Mouse (Mus musculus): ENCODE results near the gene Tbc1d22a.
"Not testable (repeated sequence)": the region's sequence is repeated elsewhere in the genome, so short reads cannot be mapped to it uniquely, and the experiment has no call there.

The Tbc1d22a gene

DNA sequence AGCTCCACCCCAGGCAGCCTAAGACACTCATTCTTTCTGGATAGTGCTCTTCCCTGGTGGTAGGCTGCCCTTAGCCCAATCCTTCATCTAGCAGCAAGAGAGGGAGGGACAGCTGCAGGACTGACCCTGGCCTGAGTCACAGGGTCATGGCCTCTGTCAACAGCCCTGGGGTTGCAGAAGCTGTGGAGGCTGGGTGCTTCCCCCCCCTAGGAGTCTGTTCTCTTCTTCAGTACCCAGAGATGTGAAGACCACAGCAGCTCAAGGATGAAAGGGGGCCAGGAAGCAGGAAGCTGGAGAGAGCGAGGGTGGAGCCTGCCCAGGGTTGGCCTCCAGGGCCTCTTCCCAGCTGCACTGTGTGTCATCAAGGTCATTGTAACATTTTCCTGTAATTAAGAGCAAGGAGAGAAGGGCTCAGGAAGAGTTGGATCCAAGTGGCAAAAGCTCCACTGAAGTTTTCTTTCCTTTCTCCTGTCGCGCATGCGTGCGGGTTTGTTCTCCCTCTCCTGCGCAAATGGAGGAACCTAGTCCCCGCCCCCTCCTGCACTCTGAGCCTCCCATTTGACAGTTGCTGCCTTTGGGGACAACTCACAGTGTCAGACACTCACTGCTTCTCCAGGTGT is 10.2 kb upstream of the Tbc1d22a start:
- no peak for DNase-seq

- peak; percentile 66 to 78 for DNase-seq
Observed at GRCm38 (mm10) chr15:86205300-86205699, 9.0 kb upstream of the Tbc1d22a start.

- peak; percentile 70 to 74 for DNase-seq
Observed at GRCm38 (mm10) chr15:86206385-86206784, 7.9 kb upstream of the Tbc1d22a start.

GRCm38 (mm10) chr15:86212193-86212592 is 2.1 kb upstream of the Tbc1d22a start:
- DNase-seq = not testable (repeated sequence)

- DNase-seq = no peak
Observed at GRCm38 (mm10) chr15:86214549-86215201, 416 bp downstream of the Tbc1d22a start.

DNA sequence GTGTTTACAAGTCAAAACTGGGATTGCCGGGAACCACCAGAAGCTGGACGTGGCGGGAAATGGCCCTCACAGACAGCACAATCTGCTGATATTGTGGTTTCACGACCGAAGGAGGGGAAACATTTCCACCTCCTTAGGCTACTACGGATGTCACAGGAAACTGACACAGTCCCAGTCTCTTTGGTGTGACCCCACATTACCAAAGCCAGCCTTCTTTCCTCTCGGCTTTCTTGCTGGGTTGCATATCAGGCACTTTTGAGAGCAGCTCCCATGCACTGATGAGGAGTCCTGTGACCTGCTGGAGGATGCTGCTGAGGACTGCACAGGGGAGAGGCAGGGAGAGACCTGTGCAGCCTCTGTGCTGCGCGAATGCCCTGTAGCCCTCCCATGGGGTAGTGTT is 2.4 kb downstream of the Tbc1d22a start:
- not testable (repeated sequence) for DNase-seq

GRCm38 (mm10) chr15:86219534-86220228 is 5.4 kb downstream of the Tbc1d22a start:
- peak in 1 of 2 experiments; percentile 12 for DNase-seq

GRCm38 (mm10) chr15:86220229-86220630 is 6.0 kb downstream of the Tbc1d22a start:
- no peak for DNase-seq

DNA sequence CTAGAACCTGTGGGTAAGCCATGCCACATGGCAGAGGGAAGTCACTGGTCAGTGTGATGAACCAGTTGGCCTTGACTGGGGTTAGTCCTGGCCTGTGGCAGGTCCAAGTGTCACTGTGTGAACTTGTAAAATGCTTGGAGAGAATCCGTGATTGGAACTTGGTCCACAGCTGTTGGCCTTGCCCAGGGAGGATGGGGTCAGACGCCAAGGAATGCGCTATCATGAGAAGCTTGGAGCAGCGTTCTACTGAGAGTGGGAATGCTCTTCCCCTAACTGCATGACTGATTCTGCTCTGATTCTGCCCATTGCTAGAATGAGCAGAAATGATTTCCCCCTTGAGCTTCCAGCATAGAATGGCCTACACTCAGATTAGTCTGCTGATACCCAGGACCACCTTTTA is 6.5 kb downstream of the Tbc1d22a start:
- DNase-seq = no peak

DNA sequence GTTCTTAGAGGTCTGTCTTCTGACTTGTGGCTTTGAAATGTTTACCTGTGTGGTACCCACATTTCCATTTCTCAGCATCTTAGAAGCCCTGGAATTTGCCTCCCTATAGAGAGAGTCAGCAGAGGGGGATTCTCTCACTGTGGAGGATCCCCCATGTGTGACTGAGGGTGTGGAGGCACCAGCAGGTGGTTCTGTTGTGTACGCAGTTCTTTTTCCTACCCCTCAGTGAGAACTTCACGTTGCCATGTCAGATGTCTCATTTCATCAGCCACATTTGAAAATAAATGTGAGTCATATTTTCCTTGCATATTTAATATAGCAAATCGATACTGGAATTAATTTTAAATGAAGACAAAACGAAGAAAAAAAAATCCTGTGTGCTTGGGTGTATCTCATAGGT is 7.1 kb downstream of the Tbc1d22a start:
- DNase-seq = no peak

DNA sequence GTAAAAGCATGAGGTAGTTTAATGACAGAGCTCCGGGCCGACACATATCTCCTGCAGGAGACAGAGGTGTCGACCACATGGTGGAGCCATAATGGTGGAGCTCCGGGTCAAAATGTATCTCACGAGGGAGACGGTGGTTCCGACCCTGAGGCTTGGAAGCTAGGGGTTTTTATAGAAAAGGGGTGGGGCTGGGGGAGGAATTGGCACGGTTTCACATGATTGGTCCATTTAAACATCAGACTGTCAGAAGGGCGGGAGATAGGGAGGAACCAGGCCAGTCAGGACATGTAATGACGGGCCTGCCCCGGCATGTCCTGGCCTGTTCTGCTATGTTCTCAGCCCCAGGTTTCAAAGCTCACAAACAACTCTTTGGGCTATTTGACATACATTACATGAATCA is 7.6 kb downstream of the Tbc1d22a start:
- DNase-seq = peak in 1 of 2 experiments; percentile 1

DNA sequence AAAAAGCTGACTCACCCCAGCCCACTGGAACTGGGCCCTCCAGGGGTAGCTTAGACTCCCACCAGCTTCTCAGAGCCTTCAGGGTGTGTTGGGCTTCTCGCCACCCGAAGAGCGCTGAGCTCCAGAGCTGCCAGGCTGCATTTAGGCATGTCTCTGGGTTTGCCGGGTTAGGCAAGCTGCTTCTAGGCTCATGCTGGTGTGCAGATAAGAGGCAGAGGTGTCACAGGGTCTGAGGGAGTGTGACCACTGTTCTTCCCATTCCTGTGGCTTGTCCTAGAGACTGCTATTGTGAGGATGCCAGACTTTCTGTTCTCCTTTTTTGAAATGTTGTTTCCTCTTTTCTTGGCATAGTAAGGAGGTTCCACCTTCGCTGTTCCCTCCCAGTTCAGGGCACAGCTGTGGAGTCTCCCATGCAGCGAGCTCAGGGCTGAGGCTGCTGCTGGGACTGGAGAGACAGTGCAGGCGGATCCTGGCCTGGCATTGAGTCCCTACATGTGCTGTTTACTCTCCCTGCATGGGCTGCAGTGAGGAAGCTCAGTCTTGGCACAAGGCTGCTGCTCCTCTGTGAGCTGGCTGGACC is 10.8 kb downstream of the Tbc1d22a start:
- DNase-seq = peak in 1 of 2 experiments; percentile 54

DNA sequence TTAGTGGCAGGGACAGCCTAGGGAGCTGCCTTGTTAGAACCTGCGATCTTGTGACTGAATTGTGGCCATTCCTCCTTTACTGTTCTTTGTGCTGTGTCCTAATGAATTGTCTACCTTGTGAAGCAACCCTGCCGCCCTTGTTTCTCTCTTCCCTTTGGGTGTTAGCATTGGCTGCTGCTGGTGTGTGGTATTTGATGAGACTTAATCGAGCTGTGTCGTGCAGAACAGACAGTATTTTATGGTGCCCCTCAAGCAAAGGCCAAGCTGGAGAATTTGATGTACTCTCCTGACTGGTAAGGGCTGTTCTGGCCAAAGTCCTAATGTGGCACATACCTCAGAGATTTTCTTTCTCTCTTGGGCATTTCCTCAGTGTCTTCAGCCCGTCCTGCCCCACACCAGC is 12.0 kb downstream of the Tbc1d22a start:
- DNase-seq = no peak

DNA sequence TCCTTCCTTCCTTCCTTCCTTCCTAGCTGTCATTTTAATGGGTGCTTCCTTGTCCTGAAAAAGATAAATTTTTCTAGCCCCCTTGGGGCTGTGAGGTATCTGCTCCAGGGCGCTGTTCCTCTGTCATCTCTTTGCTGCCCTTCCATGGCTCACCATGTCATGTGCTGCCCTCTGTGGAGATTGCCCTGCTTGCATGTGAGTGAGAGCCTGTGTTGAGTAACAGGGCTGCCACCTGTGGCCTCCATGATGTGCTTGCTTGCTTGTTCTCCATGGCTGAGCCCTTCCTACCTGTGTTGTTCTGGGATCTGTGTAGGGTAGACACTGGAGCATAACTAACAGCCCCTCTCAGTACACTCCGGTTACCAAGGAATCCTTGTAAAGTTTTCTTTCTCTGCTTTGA is 12.7 kb downstream of the Tbc1d22a start:
- DNase-seq = peak in 1 of 2 experiments; percentile 18

GRCm38 (mm10) chr15:86228186-86228585 is 13.9 kb downstream of the Tbc1d22a start:
- peak; percentile 75 to 80 for DNase-seq

DNA sequence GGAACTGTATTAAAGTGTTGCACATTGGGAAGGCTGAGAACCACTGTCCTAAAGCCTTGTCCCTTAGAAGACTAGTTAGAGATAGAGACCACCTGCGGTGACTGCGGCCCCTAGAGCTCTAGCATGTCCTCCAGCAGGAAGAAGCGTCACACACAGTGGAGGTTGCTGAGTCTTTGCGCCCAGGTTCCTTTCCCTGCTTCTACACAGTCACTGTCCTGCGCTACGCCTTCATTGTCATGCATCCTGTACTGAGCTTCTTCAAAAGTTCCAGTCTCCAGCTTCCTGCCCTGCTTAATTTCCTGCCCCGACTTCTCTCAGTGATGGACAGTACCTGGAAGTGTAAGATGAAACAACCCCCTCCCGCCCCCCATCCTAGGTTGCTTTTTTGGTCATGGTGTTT is 14.8 kb downstream of the Tbc1d22a start:
- peak in 1 of 2 experiments; percentile 26 for DNase-seq

DNA sequence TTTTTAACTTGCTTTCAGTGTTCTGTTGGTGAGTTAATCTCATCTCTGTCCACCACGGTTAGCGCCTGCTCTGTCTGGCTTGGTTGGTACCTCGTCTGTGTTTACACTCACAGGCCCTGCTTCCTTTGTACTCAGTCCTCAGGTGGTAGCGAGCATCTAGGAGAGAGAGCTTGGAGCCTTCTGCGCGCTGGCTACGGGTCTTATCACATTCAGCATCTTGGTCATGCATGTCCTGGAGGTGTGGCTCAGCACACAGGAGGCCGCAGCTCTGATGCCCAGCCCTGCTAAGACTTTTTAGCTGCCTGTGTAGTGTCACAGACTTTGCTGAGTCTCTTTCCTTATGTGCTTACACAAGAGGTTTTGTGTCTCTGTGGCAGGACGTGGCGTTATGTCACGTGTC is 15.4 kb downstream of the Tbc1d22a start:
- DNase-seq = peak in 1 of 2 experiments; percentile 1

DNA sequence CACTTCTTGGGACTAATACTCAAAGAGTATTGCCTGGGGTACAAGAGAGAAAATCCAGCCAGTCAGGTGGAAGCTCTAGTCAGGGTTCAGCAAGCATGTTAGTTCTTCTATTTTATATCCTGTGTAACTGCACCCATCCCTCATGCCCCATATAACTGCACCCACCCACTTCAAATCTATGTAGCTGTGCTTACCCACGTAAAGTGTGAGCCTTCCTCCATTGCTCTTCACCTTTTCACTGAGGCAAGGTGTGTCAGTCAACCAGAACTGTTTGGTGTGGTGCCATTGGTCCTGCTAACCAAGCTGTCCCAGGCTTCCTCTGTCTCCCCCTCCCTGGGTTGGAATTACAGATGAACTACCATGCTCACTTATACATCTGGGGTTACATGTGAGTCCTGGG is 16.9 kb downstream of the Tbc1d22a start:
- DNase-seq = peak in 1 of 2 experiments; percentile 26

DNA sequence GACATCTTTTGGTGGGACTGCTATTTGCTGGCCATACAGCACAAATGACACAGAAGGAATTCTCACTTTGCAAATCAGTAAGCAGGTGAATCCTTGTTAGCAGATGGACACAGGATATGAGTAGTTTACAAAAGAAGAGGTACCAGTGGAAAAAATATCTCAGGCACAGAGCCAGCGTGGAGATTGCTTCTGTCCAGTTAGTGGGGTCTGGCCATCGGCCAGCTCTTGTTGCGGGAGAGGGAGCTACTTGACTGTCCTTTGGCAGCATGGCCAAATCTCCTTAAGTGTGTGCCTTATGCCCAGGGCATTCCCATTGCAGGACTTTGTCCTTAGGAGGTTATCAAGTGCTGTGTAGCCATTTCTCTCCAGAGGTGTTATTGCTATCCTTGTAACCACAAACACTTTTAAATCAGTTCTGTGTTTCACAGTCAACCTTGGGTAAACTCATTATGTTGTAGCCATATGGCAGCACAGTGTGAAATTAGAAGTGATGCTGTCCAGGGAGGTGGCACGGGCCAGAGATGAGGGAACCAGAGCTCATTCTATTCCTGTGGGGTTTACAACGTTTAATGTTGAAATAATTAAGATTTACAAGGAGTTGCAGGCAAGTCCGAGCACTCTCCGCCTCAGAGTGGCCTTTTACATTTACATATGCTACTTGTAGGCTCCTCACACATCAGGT is 17.7 kb downstream of the Tbc1d22a start:
- peak; percentile 98 to 99 for DNase-seq

GRCm38 (mm10) chr15:86234001-86234400 is 19.7 kb downstream of the Tbc1d22a start:
- no peak for DNase-seq

GRCm38 (mm10) chr15:86234517-86235441 is 20.5 kb downstream of the Tbc1d22a start:
- DNase-seq = peak; percentile 69 to 74

- DNase-seq = peak; percentile 80 to 82
Observed at GRCm38 (mm10) chr15:86236252-86236651, 22.0 kb downstream of the Tbc1d22a start.
